Mouse (Mus musculus): ENCODE measurements around the gene Soga1.

The Soga1 gene

DNA sequence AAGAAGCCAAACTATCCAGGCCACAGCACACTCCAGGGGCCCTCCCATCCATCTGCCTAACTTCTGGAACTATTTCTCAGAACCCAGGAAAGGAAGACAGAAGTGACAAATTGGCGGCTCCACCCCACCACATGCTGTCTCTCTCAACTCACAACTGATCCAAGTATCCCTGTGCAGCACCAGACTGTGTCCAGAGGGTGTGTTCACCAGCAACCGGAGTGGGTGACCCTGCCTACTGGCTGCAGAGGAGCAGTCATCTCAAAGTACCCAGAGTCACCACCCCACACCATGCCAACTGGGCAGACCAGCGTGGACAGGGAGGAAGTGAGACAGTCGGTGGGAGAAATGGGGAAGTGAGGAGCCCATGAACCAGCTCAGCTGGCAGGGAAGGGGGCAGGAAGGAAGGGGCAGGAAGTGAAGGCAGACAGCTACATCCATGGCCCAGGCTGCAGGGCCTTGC lies 15.8 kb downstream of the Soga1 start:
- no peak for DNase-seq (ENCODE audit: low read depth)

DNA sequence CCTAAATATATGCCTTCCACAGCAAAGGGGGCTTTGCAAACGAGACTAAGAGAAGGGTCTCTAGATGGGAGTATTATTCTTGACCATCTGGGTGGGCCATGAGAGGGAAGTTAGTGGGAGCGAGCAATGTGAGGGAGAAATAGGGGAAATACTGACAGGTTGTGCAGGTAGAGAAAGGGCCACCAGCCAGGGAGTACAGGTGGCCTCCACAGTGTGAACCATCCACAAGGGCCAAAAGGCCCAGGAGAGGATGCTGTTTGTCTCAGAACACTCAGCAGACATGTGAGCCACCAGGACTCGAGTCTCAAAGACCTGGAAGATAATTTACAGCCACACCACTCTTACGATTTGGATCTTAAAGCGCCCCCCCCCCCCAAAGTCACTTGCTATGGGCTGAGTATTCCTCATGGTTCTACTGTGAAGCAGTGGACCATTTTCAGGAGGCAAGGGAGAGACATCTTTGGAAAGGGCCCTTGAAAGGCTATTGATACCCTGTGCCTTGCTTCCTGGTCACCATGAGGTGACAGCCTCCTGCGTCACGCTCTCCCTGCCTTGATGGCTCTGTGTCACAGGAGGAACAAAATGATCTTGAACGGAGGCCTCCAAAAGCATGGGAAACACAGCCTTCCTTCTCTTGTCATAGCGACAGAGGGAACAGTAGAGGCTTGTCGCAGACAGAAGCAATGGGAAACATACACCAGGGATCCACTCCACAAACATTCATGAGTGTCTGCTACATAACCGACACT lies 18.3 kb downstream of the Soga1 start:
- DNase-seq (ENCODE audit: low read depth) = no peak

DNA sequence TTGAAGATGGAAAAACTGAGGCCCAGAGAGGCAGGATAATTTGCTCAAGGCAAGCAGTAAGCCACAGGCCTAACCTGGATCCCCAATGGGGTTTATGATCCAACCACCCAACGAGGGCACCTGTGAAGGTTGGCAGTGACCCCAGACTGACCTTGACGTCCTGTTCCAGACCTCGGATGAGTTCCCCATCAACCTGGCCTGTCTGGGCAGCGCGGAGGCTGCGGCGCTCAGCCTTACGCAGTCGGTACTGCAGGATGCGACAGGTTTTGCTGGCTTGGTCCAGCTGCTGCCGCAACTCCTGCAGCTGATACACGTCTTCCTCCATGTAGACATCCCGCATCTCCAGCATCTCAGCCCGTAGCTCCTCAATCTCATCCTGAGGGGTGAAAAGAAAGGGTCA lies 19.0 kb downstream of the Soga1 start:
- no peak for DNase-seq (ENCODE audit: low read depth)

DNA sequence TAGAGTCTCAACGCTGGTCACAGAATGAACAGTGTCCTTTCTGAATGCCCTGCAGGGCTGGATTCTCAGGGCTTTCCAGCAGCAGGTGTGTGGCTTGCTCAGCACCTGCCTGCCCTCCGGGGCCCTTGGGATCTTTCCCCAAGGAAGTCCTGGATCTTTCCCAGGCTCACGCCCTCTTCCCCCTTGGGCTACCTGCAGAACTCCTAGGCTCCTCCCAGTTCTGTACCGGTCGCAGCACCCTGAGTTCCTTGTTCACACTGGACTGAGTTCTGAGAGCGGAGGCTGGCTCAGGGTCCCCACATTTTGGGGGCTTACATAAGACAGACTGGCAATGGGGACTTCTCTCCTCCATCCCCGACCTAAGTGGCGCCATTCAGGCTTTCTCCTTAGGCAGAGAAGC lies 19.9 kb downstream of the Soga1 start:
- no peak for DNase-seq (ENCODE audit: low read depth)

DNA sequence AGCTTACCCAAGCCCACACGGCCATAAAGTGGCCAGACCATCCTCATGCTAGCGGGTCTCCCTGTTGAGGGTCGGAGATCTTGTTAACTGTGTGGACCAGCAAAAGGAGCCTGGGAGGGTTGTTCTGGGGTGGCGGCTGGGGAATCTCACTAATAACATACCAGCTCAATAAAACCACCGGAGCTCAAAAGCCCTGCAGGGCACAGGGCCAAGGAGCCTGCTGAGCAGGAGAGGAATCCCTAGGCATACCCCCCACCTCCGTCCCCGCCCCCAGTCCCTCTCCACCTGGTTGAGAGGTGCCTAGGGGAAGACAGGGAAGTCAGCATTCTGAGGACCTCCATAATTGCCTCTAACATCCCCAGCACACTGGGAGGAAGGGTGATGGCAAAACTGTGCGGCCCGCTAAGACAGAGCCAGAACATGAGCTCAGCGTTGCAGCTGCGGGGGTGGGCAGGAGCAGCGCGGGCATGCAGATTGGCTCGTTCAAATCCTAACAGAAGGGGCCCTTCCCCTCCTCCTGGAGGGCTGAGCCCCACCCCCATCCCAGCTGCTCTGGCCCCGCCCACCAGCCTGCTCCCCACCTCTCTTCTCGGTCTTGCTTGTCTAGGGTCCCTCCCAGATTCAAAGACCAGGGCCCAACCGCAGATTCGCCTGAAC lies 20.6 kb downstream of the Soga1 start:
- no peak for DNase-seq (ENCODE audit: low read depth)

DNA sequence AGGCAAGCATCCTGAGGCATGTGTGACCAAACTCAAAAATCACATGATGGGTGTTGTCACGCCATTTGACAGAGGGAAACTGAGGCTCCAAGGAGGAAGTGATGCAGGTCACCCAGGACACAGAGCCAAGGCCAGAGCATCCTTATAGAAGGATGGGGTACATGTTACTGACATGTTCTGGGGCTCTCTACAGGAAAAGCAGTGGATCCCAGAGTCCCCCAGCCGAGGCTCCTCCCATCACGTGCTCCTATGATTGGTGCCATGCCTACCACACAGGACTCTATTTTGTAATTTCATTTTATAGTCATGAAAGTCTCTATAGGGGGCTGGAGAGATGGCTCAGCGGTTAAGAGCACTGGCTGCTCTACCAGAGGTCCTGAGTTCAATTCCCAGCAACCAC lies 21.3 kb downstream of the Soga1 start:
- no peak for DNase-seq (ENCODE audit: low read depth)

DNA sequence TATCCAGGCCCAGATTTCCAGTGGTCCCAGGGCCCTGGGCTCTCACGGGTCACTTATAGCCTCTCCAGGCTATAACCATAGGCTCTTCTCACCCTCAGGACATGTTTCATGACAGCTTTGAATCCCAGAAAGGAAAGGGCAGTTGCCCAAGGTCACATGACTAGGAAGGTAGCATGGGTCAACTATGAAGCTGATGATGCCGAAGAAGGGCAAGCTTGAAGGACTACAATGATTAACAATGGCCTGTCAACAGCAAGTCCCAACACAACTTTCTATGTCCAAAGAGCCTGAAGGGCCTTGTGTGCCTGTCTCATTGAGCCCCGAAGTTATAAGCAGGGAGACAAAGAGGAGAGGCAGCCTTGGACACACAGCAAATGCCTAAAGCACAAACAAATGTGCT lies 21.9 kb downstream of the Soga1 start:
- no peak for DNase-seq (ENCODE audit: low read depth)

DNA sequence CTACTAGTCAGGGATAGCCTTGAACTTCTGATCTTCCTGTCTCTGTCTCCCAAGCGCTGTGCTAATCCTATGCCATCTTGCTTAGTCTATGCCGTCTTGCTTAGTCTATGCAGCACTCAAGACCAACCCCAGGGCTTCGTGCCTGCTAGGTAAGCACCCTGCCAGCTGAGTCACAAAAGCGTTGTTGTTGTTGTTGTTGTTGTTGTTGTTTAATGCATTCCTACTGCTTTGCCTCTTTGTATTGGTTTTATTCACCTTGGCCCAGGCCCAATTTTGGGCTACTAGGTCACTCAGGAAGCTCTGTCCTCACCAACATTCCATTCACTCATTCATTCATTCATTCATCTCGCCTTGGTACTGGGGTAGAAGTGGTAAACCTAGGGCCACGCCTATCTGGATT lies 23.3 kb downstream of the Soga1 start:
- DNase-seq (ENCODE audit: low read depth) = no peak

DNA sequence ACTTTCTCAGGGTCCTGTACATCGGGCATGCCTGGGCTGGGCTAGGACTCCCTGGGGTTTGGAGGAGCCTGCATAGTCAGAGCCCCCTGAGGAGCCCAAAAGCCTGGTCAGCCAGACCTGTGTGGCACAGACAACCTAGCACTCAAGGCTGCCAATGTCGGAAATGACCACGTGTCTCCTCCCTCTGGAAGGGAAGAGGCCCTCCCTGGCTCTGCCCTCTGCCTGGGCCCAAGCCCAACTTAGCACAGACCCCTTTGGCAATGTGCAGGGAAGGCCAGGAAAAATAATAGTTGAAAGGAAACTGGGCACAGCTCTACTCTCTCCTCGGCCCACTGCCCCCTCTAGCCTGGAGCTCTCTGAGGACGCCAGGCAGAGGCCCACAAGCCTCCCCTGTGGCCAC lies 24.2 kb downstream of the Soga1 start:
- no peak for DNase-seq (ENCODE audit: low read depth)

DNA sequence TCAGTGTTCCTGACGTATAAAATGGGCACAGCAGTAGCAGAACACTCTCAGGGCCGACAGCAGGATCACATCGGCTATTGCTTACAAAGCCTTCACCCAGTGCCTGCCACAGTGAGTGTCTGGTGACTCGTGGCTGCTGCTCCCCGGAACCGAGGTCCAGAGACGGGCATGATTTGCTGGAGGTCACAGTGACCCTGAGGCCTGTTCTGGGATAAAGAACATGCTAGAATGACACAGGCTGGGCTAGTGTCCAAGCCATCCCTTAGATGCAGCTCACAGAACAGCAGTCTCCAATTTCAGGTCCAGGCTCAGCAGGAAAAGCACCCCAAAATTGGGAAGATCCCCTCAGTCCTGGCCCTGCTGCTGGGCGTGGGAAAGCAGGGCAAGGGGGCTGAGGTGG lies 24.8 kb downstream of the Soga1 start:
- no peak for DNase-seq (ENCODE audit: low read depth)

DNA sequence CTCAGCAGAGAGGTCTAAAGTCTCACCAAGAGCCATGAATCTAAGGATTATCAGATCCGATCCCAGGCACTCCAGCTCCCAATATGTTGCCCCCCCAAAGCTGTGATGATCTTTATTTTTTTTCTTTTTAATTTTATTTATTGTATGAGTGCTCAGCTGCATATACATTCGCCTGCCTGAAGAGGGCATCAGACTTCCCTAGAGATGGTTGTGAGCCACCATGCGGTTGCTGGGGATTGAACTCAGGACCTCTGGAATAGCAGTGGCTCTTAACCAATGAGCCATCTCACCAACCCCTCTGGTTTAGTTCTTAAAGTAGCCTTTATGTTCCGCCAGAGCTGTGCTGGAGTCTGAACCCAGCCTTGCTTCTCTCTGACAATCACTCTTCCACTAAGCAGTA lies 25.3 kb downstream of the Soga1 start:
- DNase-seq (ENCODE audit: low read depth) = no peak

DNA sequence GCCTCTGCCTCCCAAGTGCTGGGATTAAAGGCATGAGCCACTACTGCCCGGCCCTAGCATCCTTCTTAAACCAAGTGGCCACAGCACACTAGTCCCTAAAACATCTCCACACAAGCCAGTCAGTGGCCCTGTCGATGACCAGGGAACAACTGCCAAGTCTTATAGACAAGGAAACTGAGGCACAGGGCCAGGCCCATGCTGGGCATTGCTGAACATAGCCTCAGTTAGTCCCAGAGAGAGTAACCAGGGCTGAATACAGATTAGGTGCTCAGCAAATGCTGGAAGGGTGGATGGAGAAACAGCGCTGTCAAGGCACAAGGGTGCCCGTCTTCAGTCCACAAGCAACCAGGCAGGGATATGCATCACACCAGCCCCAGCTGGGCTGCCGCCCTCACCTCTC lies 25.9 kb downstream of the Soga1 start:
- DNase-seq (ENCODE audit: low read depth) = no peak

DNA sequence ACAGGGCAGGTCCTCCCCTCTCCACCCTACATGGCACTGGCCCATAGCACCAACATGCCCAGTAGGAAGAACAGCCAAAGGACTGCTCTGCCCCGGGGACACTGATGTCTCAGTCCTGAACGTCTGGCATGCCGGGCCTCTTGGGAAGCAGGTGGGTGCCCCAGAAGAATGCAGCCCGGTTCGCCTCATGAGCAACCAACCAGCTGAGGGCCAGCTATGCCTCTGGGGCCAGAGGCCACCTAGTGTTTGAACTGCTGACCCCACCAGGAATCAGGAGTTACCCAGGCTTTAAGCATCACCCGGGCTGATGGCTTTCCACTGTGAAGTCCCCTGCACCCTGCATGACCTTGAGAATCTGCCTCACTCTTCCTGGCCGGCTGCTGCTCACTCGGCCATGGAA lies 26.6 kb downstream of the Soga1 start:
- DNase-seq (ENCODE audit: low read depth) = no peak

DNA sequence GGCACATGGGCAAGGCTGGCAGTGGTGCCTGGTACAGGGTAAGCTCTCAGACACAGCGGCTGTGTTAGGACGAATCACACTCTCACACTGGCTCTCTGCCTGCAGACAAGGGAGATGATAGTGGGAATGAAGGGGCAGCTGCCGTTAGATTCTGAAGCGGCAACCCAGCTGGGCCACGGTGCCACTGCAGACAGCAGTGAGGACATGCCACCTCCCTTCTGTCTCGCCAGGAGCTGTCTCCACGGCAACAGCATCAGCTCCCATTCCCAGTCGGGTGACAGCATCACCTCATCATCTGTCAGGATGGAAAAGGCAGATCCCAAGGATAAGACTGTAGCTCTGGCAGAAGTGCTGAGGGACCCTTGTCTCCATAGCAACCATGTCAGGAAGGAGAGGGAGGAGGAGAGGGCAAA lies 29.2 kb downstream of the Soga1 start:
- DNase-seq (ENCODE audit: low read depth) = no peak

DNA sequence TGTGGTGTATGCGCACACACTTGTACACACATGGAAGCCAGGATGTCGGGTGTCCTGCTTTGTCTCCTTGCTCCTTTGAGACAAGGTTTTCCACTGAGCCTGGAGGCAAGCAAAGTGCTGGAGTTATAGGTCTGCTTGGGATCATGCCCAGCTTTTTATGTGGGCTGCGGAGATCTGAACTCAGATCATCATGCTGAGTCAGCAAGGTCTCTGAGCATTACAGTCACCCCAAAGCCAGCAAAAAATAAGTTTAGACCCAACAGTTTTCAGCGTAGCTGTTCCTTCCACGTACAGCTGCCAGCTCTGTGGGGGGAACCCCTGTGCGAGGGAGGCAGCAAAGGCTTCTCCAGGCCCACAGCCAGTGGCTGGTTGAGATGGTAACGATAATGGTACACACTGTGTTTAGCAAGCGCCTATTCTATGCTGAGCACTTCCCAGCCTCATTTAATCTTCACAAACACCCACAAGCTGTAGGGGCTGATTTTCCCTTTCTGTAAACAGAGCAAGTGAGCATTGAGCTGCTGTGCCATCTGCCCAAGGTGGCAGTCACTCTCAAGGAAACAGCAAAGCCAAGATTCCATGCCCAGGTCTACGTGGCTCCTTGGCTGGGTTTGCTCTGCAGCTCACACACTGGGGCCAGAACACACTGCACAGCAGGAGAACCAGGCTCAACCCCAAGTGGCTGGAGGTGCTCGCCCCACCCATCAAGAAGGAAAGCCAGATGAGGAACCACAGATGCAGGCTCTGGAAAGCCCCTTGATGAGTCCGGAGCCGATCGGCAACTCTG lies 30.5 kb downstream of the Soga1 start:
- DNase-seq (ENCODE audit: low read depth) = no peak

DNA sequence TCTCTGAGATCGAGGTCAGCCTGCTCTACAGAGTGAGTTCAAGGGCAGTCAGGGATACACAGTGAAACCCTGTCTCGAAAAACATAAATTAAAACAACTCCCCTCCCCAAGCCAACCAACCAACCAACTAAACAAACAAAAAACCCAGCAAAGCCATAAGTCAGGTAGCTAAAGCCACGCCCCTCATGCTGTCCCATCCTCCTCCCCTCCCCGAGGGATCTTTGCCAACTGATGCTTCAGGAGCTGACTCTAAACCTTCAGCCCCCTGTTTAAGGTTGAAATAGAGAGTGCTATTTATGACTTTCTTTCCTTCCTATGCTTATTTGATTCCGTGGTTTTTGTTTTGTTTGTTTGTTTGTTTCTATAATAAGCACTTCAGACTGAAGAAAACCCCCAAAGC lies 32.1 kb downstream of the Soga1 start:
- no peak for DNase-seq (ENCODE audit: low read depth)

DNA sequence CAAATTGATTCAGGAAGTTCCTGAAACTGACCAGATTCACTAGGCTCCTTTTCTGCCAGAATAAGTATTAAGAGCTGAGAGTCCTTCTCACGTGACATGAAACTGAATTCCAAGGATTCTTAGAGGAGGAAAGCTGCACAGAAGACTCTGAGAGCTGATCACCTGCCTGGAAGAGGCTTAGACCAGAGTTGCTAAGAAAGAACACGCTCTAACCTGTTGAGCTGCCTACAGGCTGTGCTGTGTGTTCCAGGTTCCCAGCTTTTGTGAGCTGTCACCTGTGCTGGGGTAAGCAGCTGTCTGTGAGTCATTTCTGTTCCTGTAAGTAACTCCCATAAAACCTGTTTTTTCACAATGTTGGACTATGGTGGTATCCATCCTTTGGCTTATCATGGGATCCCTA lies 33.1 kb downstream of the Soga1 start:
- no peak for DNase-seq (ENCODE audit: low read depth)

DNA sequence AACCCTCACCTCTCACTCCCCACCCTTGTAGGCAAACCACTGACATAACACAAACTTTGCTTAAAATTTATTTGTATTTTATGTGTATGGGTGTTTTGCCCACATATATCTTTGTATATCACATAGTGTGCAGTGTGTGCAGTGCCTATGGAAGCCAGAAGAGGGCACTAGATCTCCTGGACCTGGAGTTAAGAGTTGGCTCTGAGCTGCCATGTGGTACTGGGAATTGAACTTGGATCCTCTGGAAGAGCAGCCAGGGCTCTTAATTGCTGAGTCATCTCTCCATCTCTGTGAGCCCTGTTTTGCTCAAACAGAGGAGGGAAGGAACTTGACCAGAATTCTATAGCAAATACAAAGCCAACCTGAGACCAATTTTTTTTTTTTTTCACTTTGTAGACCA lies 35.1 kb downstream of the Soga1 start:
- no peak for DNase-seq (ENCODE audit: low read depth)

DNA sequence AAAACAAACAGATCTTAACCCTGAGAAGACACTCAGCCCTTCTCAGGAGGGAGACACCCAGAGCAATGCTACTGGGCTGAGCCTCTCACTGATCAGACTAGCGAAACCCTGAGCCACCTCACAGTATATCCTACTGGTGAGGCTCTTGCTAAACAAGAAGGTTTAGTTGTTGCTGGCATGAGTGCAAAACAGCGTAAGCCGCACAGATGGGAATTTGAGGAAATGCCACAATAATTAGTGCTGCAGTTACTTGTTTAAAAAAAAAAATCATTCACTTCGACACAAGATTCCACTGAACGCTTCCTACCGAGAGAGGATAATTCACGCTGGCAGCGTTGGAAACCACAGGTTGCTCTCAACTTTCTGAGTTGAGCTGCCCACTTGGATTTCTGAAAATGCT lies 35.5 kb downstream of the Soga1 start:
- no peak for DNase-seq (ENCODE audit: low read depth)

DNA sequence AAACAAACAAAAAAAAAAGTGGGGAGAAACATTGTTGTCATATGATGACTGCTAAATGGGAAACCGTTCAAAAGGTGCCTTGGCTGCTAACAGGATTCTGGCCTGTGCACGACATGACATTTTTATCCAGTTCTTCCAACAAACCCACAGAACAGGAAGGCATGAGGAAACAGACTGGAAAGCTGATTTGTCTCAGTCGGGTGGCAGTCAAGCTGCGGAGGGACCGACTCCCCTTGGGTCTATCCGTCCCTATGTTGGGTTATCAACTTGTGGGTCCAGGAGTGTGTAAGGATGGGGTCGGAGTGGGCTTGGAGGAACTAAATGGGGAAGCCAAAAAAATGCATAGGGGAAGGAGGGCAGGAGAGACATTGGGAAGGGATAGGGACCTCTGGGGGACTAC lies 37.6 kb downstream of the Soga1 start:
- DNase-seq (ENCODE audit: low read depth) = no peak

DNA sequence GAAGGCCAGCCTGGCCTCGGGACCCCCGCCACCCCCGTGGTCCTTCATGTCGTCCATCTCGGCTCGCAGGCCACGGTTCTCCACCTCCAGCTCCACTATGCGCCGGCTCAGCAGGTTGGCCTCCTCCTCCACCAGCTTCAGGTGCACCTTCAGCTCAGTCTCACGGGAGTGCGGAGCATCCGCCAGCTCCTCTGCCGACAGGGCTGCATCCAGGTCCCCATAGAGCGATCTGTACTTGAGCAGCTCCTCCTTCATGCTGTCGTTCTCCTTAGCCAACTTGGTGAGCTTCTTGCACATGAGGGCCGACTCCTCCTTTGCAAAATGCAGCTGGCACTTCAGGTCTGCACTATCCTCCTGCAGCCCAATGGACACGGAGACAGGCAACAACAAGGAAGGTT lies 38.4 kb downstream of the Soga1 start:
- DNase-seq (ENCODE audit: low read depth) = no peak

DNA sequence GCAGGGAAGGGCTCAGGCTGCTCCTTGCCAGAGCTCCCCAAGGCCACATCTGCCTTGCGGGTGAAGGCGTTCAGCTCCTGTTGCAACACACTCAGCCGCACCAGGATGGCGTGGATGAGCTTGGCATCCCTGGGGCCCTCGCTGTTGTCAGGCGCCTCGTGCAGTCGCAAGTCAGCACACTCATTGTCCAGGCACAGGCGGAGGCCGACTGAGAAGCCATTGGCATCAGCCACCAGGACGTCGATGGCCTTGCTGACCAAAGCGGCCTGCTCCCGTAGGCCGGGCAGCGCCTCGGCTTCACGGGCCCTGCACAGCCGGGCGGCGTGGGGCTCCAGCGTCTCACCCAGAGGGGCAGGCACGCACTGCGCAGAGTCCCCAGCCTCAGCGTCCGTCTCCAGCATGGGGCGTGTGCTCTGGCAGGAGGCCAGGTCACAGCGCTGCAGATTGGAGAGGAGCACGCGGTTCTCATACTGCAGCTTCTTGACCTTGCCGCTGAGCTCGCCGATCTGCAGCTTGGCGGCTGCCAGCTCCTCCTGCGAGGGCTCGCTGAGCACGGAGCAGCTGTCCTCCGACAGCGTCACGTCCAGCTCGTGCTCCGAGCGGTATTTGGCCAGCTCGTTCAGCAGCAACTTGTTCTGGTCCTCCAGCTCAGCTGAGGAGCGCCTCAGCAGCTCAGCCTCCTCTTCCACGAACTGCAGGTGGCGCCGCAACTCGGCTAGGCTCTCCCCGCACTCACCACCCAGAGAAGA lies 39.0 kb downstream of the Soga1 start:
- DNase-seq (ENCODE audit: low read depth) = no peak

DNA sequence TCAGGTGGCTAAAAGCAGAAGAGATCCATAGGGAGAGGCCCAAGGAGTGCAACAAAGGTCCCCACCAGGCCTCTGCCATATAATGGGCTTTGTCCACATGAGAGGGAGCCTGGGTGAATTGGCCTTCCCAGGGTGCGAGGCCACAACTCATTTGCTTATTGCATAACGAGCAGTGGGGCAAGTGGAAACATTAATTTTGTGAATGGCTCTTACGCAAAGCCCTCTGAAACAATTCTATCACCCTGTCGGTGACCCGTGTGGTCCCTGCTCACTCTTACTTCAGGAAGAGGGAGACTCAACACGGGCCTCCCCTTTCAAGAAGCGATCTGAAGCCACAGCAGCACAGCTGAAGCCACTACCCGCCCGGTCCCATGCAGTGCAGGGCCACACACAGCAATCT lies 41.8 kb downstream of the Soga1 start:
- no peak for DNase-seq (ENCODE audit: low read depth)
